Mouse (Mus musculus) testis, adult 2 months (tissue): ENCODE data around the gene Aunip. TPM values are rescaled to one million over a fixed set of nuclear protein-coding genes. Genes with fewer than 3 reads are reported as not detected.
"Not testable (repeated sequence)": the region's sequence is repeated elsewhere in the genome, so short reads cannot be mapped to it uniquely, and the experiment has no call there.

Experiments used
- H3K27ac ChIP-seq: fragments of 200-500 bp; 2 replicates; pipeline ENCODE4 v1.5.1; 2012; ENCODE audit warnings: low read depth, low read length; ENCODE audit not compliant: control insufficient read depth, insufficient read depth
- H3K27me3 ChIP-seq: fragments of 200-500 bp; 2 replicates; pipeline ENCODE4 v1.6.1; 2012; ENCODE audit warnings: mild to moderate bottlenecking, low read length, moderate library complexity; ENCODE audit not compliant: control insufficient read depth, insufficient read depth
- H3K36me3 ChIP-seq: fragments of 200-500 bp; 2 replicates; pipeline ENCODE4 v1.6.1; 2012; ENCODE audit warnings: mild to moderate bottlenecking, low read length; ENCODE audit not compliant: control insufficient read depth, insufficient read depth
- H3K4me1 ChIP-seq: fragments of 200-500 bp; 2 replicates; pipeline ENCODE4 v1.6.1; 2012; ENCODE audit warnings: low read length; ENCODE audit not compliant: control insufficient read depth, insufficient read depth
- H3K4me3 ChIP-seq: fragments of 200-500 bp; 2 replicates; pipeline ENCODE4 v1.5.1; 2012; ENCODE audit warnings: low read depth, mild to moderate bottlenecking, low read length, moderate library complexity, mixed read lengths; ENCODE audit not compliant: control insufficient read depth
- CTCF ChIP-seq: fragments of 200-500 bp; IDR thresholded peaks from 2 replicates; pipeline ENCODE4 v1.5.1; 2012; ENCODE audit warnings: low read depth, mild to moderate bottlenecking, inconsistent platforms, low read length, moderate library complexity; ENCODE audit not compliant: control insufficient read depth, insufficient read depth, insufficient replicate concordance
- POLR2A ChIP-seq: fragments of 200-500 bp; IDR thresholded peaks from 2 replicates; pipeline ENCODE4 v1.6.1; 2012; ENCODE audit warnings: low read depth, mild to moderate bottlenecking, inconsistent platforms, low read length, moderate library complexity; ENCODE audit not compliant: control insufficient read depth
- polyA plus RNA-seq: library from polyadenylated mRNA; depleted of rRNA; stranded (reverse); fragments of >200 nt; gene quantifications from 2 replicates; pipeline ENCODE4 v1.2.3, GENCODE M21; 2012

The Aunip gene
- polyA plus RNA-seq, 1 experiment = 3.8 TPM

- H3K27ac ChIP-seq = no peak overlapping the region
- H3K4me3 ChIP-seq = no peak overlapping the region
- no peaks in the 10 kb centered on the region for H3K36me3 ChIP-seq
- H3K27me3 ChIP-seq = no peaks in the 10 kb centered on the region
- H3K4me1 ChIP-seq = no peaks in the 10 kb centered on the region; the same call in 1 of the 2 replicates
- no peak for TF ChIP-seq CTCF
- TF ChIP-seq POLR2A = no peak
Measured at GRCm38 (mm10) chr4:134485151-134485900, 25.5 kb upstream of the Aunip start.

- no peaks in the 10 kb centered on the region; the same call in 1 of the 2 replicates for H3K4me1 ChIP-seq
- H3K36me3 ChIP-seq = no peaks in the 10 kb centered on the region
- no peak for TF ChIP-seq POLR2A
- no peak for TF ChIP-seq CTCF
- no peak overlapping the region for H3K4me3 ChIP-seq
- H3K27me3 ChIP-seq = no peaks in the 10 kb centered on the region
- H3K27ac ChIP-seq = no peak overlapping the region
Measured at GRCm38 (mm10) chr4:134488211-134488610, 22.6 kb upstream of the Aunip start.

- Histone ChIP-seq H3K27me3 (no peaks in the 10 kb centered on the region), H3K4me3 (no peak overlapping the region), H3K36me3 (no peaks in the 10 kb centered on the region), H3K4me1 (peaks cover 6% of the 10 kb centered on the region), H3K27ac (no peak overlapping the region; the same call in 1 of the 2 replicates)
- TF ChIP-seq POLR2A (no peak), CTCF (no peak)
Measured at GRCm38 (mm10) chr4:134489986-134490665, 20.7 kb upstream of the Aunip start.

GRCm38 (mm10) chr4:134491716-134492115 is 19.1 kb upstream of the Aunip start:
- Histone ChIP-seq H3K4me3 (no peak overlapping the region), H3K4me1 (peaks cover 15% of the 10 kb centered on the region), H3K27me3 (no peaks in the 10 kb centered on the region), H3K36me3 (no peaks in the 10 kb centered on the region), H3K27ac (no peak overlapping the region)
- TF ChIP-seq CTCF = no peak
- TF ChIP-seq POLR2A = no peak

- not testable (repeated sequence) for H3K36me3 ChIP-seq, H3K27ac ChIP-seq, H3K27me3 ChIP-seq
- H3K4me3 ChIP-seq = peak overlapping the region; percentile 74
- H3K4me1 ChIP-seq = peaks cover 15% of the 10 kb centered on the region
Measured at GRCm38 (mm10) chr4:134494161-134494560, 16.6 kb upstream of the Aunip start.

- TF ChIP-seq POLR2A (no peak), CTCF (no peak)
- Histone ChIP-seq H3K36me3 (no peaks in the 10 kb centered on the region), H3K4me1 (peaks cover 15% of the 10 kb centered on the region), H3K4me3 (peak overlapping the region; percentile 74), H3K27ac (peak overlapping the region; percentile 56), H3K27me3 (no peaks in the 10 kb centered on the region)
Measured at GRCm38 (mm10) chr4:134494780-134495545, 15.8 kb upstream of the Aunip start.

- Histone ChIP-seq H3K27ac (peak overlapping the region; percentile 56; the same call in 1 of the 2 replicates), H3K4me1 (peaks cover 15% of the 10 kb centered on the region), H3K4me3 (peak overlapping the region; percentile 86), H3K27me3 (no peaks in the 10 kb centered on the region), H3K36me3 (no peaks in the 10 kb centered on the region)
- TF ChIP-seq CTCF (no peak), POLR2A (no peak)
Measured at GRCm38 (mm10) chr4:134495546-134495923, 15.3 kb upstream of the Aunip start.
